Mouse (Mus musculus) frontal cortex, postnatal 25 days (tissue): ENCODE measurements around the gene Golph3.

Experiments used
- DNase-seq, 2 experiments: peaks; one replicate each; pipeline ENCODE4 v3.0.0; 2022; ENCODE audit warnings: low spot score in 2 of 2

The Golph3 gene

GRCm38 (mm10) chr15:12318451-12318850 is 2.8 kb upstream of the Golph3 start:
- DNase-seq, result no peak

- DNase-seq, result no peak
Measured at GRCm38 (mm10) chr15:12319889-12320288, 1.4 kb upstream of the Golph3 start.

- DNase-seq, result no peak
Measured at GRCm38 (mm10) chr15:12320441-12321090, 684 bp upstream of the Golph3 start.

- DNase-seq, result peak in 1 of 2 experiments; percentile 20
Measured at GRCm38 (mm10) chr15:12321788-12322621, 755 bp downstream of the Golph3 start, which contains the start of gene 1810049J17Rik. Gene 1810049J17Rik, minus strand, starts transcription at chr15:12321899.

GRCm38 (mm10) chr15:12322676-12323402 is 1.6 kb downstream of the Golph3 start:
- DNase-seq, result no peak

GRCm38 (mm10) chr15:12324326-12324725 is 3.1 kb downstream of the Golph3 start:
- no peak for DNase-seq

GRCm38 (mm10) chr15:12330389-12330788 is 9.1 kb downstream of the Golph3 start:
- no peak for DNase-seq

GRCm38 (mm10) chr15:12330892-12331291 is 9.6 kb downstream of the Golph3 start:
- no peak for DNase-seq

GRCm38 (mm10) chr15:12331300-12331699 is 10.1 kb downstream of the Golph3 start:
- DNase-seq, result no peak

GRCm38 (mm10) chr15:12334381-12334780 is 13.1 kb downstream of the Golph3 start:
- DNase-seq, result no peak

- no peak for DNase-seq
Measured at GRCm38 (mm10) chr15:12337030-12337778, 16.0 kb downstream of the Golph3 start.

GRCm38 (mm10) chr15:12337779-12338137 is 16.5 kb downstream of the Golph3 start:
- no peak for DNase-seq

- no peak for DNase-seq
Measured at GRCm38 (mm10) chr15:12340536-12341400, 19.5 kb downstream of the Golph3 start.

- DNase-seq, result no peak
Measured at GRCm38 (mm10) chr15:12341401-12341758, 20.1 kb downstream of the Golph3 start.

- DNase-seq, result no peak
Measured at GRCm38 (mm10) chr15:12346916-12347315, 25.7 kb downstream of the Golph3 start.

- DNase-seq, result no peak
Measured at GRCm38 (mm10) chr15:12348950-12349349, 27.7 kb downstream of the Golph3 start.

- DNase-seq, result no peak
Measured at GRCm38 (mm10) chr15:12349840-12350239, 28.6 kb downstream of the Golph3 start.

GRCm38 (mm10) chr15:12351470-12351869 is 30.2 kb downstream of the Golph3 start:
- DNase-seq, result no peak

- no peak for DNase-seq
Measured at GRCm38 (mm10) chr15:12354281-12354810, 33.1 kb downstream of the Golph3 start.

GRCm38 (mm10) chr15:12355261-12355660 is 34.0 kb downstream of the Golph3 start:
- DNase-seq, result no peak

- no peak for DNase-seq
Measured at GRCm38 (mm10) chr15:12355907-12356306, 34.7 kb downstream of the Golph3 start.
